Comparison of ENCODE assay signal across 16 mouse cellular contexts in the genomic region with DNA sequence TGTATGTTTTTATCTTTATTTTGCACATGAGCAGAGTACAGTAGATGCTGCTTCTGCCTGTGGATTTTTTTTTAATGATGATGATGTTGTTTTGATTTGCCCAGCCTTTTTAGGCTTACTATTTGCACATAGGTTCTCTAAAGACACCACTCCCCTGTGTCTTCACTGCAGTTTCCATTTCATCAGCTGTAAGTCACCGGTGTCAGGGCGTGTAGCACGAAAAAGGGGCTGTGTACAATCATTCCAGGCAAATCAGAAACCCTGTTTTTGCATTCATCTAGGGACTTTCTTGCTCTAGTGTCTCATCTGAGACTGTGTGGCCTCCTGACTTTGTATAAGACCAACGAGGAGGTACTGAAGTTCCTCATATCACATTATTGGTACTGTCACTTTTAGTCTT.
"Had no signal": no experiment of that assay in that cellular context is flagged by ENCODE, and none has a peak within 500 bp of the region (broad histone marks: within the 10 kb centered on the region; RNA-seq: fewer than 3 reads in every experiment).

No protein-coding gene starts in this region.

- H3K9me3 ChIP-seq: liver, embryonic 13.5 days; midbrain, embryonic 13.5 days had no signal

- ATAC-seq: intestine, postnatal 0 days; lung, postnatal 0 days; midbrain, embryonic 13.5 days had no signal

- H3K4me3 ChIP-seq: layer of hippocampus, adult 2 months; left cerebral cortex, adult 2 months; liver, embryonic 13.5 days; midbrain, embryonic 13.5 days had no signal

- DNase-seq: kidney, adult 2 months; kidney, postnatal 25 days; layer of hippocampus, postnatal 36 days; liver, embryonic 13.5 days; lung, embryonic 14.5 days; retina, postnatal 1 day; right cerebral cortex, postnatal 25 days; thymus, postnatal 25 days had no signal

- H3K4me1 ChIP-seq: liver, embryonic 13.5 days; midbrain, embryonic 13.5 days had no signal

- H3K9ac ChIP-seq: liver, embryonic 13.5 days; lung, embryonic 14.5 days; midbrain, embryonic 13.5 days had no signal

- H3K36me3 ChIP-seq: liver, embryonic 13.5 days; midbrain, embryonic 13.5 days had no signal

- H3K4me2 ChIP-seq: liver, embryonic 13.5 days; lung, embryonic 14.5 days; midbrain, embryonic 13.5 days had no signal

- H3K27me3 ChIP-seq: liver, embryonic 13.5 days; midbrain, embryonic 13.5 days had no signal

- H3K27ac ChIP-seq: kidney, postnatal 0 days; layer of hippocampus, adult 2 months; left cerebral cortex, adult 2 months; liver, embryonic 13.5 days; macrophage; midbrain, embryonic 13.5 days; stomach, postnatal 0 days had no signal
